Mouse (Mus musculus) inflammation-experienced regulatory T-cells, adult 16 weeks (primary cell): ENCODE results near the gene Ptcd2. TPM values are rescaled to one million over a fixed set of nuclear protein-coding genes. Genes with fewer than 3 reads are reported as not detected.

Experiments
- polyA plus RNA-seq: library from polyadenylated mRNA; unstranded; fragments of 100-300 nt; shearing (Covaris generic); gene quantifications from one replicate; pipeline ENCODE4 v1.2.1, GENCODE M21; 2017

Gene Ptcd2
- polyA plus RNA-seq, result 67.9 TPM

GRCm38 (mm10) chr13:99344599-99345575 lies at the start of gene Ptcd2, which contains the start of gene Mrps27:
Gene Ptcd2 (minus strand): TSS chr13:99344705.
Gene Mrps27 (plus strand): TSS chr13:99344786.

Other genes with a start within 250 kb of the Ptcd2 start
- 0.21 TPM for gene Zfp366, start 159.9 kb downstream of the Ptcd2 start, polyA plus RNA-seq
- gene Mrps27, start 81 bp upstream of the Ptcd2 start, polyA plus RNA-seq, result 28.5 TPM
- 0.22 TPM for gene Map1b, start 171.8 kb upstream of the Ptcd2 start, polyA plus RNA-seq